Mouse (Mus musculus) liver, embryonic 14.5 days (tissue): ENCODE data around the gene Map7. TPM values are rescaled to one million over a fixed set of nuclear protein-coding genes. Genes with fewer than 3 reads are reported as not detected.

Source experiments
- ATAC-seq: fragments of 200-750 bp; cut with Nextera tagmentation; 2 replicates; pipeline ENCODE4 v1.8.0; 2017; ENCODE audit warnings: moderate number of reproducible peaks, mild to moderate bottlenecking, moderate library complexity; ENCODE audit not compliant: insufficient read depth
- DNase-seq, 3 experiments: peaks; one replicate each; pipeline ENCODE4 v3.0.0-alpha.2; 2012 to 2013; ENCODE audit warnings: low read depth in 3 of 3, low spot score in 3 of 3
- H3K27ac ChIP-seq: fragments of 300-500 bp; sonication (generic); 2 replicates; pipeline ENCODE4 v1.5.1; 2014; ENCODE audit warnings: moderate library complexity, mild to moderate bottlenecking, control low read depth, inconsistent platforms
- H3K27me3 ChIP-seq: fragments of 300-500 bp; sonication (generic); 2 replicates; pipeline ENCODE4 v1.6.1; 2014; ENCODE audit warnings: mild to moderate bottlenecking, low read length, moderate library complexity; ENCODE audit not compliant: control insufficient read depth, insufficient read depth
- H3K36me3 ChIP-seq: fragments of 300-500 bp; sonication (generic); replicated peaks from 2 replicates; pipeline ENCODE4 v1.6.1; 2014; ENCODE audit warnings: low read depth; ENCODE audit not compliant: control insufficient read depth, insufficient read depth
- H3K4me1 ChIP-seq, 2 experiments: fragments of 200-500 bp in 1 of 2; fragments of 300-500 bp in 1 of 2; sonication (generic) in 1 of 2; replicated peaks; 2 replicates each; pipeline ENCODE4 v1.6.1; 2012 to 2014; ENCODE audit warnings: antibody characterized with exemption in 1 of 2, inconsistent platforms in 1 of 2, low read length in 1 of 2; ENCODE audit not compliant: control insufficient read depth in 2 of 2, insufficient read depth in 2 of 2
- H3K4me2 ChIP-seq: fragments of 300-500 bp; sonication (generic); 2 replicates; pipeline ENCODE4 v1.6.1; 2014; ENCODE audit warnings: low read depth, mild to moderate bottlenecking, control low read depth, moderate library complexity
- H3K4me3 ChIP-seq, 2 experiments: fragments of 200-500 bp in 1 of 2; fragments of 300-500 bp in 1 of 2; sonication (generic) in 1 of 2; 2 replicates each; pipeline ENCODE4 v1.5.1; 2012 to 2014; ENCODE audit warnings: low read depth in 2 of 2, low read length in 2 of 2, mild to moderate bottlenecking in 2 of 2, control low read depth in 1 of 2, inconsistent platforms in 1 of 2, moderate library complexity in 1 of 2; ENCODE audit not compliant: insufficient read depth in 1 of 2
- H3K9ac ChIP-seq: fragments of 300-500 bp; sonication (generic); replicated peaks from 2 replicates; pipeline ENCODE4 v1.6.1; 2014; ENCODE audit warnings: mild to moderate bottlenecking, control low read depth, moderate library complexity
- H3K9me3 ChIP-seq: fragments of 300-500 bp; sonication (generic); 2 replicates; pipeline ENCODE4 v1.6.1; 2016; ENCODE audit warnings: low read length, mixed read lengths; ENCODE audit not compliant: control insufficient read depth
- CTCF ChIP-seq: IDR thresholded peaks from 2 replicates; pipeline ENCODE4 v1.5.1; 2016; ENCODE audit warnings: antibody characterized with exemption, low read depth, control low read depth
- EP300 ChIP-seq: IDR thresholded peaks from 2 replicates; pipeline ENCODE4 v1.6.1; 2016; ENCODE audit warnings: antibody characterized with exemption, low read depth
- WGBS: fragments of 180-500 bp; shearing (Covaris S2); extraction: QIAGEN DNeasy Blood & Tissue Kit; methylation state at CpG from one replicate; pipeline ENCODE4 v1.1.7; 2014; ENCODE audit not compliant: insufficient replicate concordance; 5-methylcytosine and 5-hydroxymethylcytosine counted together
- polyA plus RNA-seq, 2 experiments: library from polyadenylated mRNA; depleted of rRNA in 1 of 2; stranded (reverse) in 1 of 2; unstranded in 1 of 2; fragments of >200 nt; fragmentation: Nextera tagmentation in 1 of 2; extraction: Ambion mirVana in 1 of 2; gene quantifications; 2 replicates each; pipeline versions ENCODE4 v1.2.1 to v1.2.3; 2012 to 2014

Map7 gene
- polyA plus RNA-seq, 2 experiments = 2.2 to 2.3 TPM

DNA sequence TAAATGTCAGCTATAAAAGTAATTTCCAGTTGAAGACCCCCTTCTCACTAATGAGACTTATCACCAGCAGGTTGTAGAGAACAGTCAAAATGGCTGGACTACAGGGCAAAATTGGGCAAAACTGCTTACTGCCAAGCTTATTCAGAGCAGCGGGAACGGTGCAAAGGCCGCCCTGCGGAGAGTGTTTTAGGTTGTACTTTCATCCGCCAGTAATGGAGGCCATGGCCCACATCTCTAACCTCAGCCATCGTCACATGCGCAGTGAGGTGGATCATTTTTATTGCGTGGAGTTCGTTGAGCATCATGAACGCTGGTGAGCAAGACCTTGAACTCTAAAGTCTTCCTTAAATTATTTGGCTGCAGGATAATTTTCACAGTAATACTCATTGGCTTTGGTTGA lies 100.8 kb downstream of the Map7 start:
- Histone ChIP-seq H3K36me3 (no peaks in the 10 kb centered on the region), H3K4me3 (no peak overlapping the region), H3K9me3 (no peaks in the 10 kb centered on the region), H3K4me1 (no peaks in the 10 kb centered on the region), H3K9ac (no peak overlapping the region), H3K4me2 (no peak overlapping the region), H3K27ac (no peak overlapping the region), H3K27me3 (no peaks in the 10 kb centered on the region)
- ATAC-seq = no peak
- TF ChIP-seq CTCF (no peak), EP300 (no peak)
- no peak for DNase-seq
- WGBS = 87% methylated on average over 10 of the region's 10 CpGs

DNA sequence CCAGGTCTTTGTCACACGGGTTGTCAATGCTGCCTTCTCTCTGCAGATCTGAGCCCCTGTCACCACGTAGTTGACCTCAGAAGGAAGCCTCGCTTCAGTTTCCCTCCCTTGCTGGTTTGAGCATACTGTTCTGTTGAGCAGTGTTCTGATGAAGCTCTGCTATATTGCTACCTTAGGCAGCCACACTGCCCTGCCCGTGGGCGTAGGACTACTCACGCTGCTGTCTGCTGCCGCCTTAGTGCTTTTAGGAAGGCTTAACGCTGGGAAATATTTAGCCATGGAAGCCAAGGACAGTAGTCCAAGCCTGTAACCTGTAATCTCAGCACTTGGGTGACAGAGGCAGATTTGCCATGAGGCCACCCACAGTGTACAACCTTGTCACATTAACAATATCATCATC lies 107.3 kb downstream of the Map7 start:
- WGBS = 79% methylated on average over 8 of the region's 8 CpGs
- H3K9ac ChIP-seq = no peak overlapping the region
- H3K4me1 ChIP-seq = peaks cover 0 to 3% of the 10 kb centered on the region in 2 experiments; a peak in 1 of 4 replicates
- no peak for ATAC-seq
- no peaks in the 10 kb centered on the region for H3K9me3 ChIP-seq
- no peak for DNase-seq
- TF ChIP-seq CTCF = no peak
- no peak for TF ChIP-seq EP300
- no peaks in the 10 kb centered on the region for H3K36me3 ChIP-seq
- no peaks in the 10 kb centered on the region for H3K27me3 ChIP-seq
- no peak overlapping the region for H3K4me2 ChIP-seq
- H3K27ac ChIP-seq = no peak overlapping the region
- no peak overlapping the region for H3K4me3 ChIP-seq

DNA sequence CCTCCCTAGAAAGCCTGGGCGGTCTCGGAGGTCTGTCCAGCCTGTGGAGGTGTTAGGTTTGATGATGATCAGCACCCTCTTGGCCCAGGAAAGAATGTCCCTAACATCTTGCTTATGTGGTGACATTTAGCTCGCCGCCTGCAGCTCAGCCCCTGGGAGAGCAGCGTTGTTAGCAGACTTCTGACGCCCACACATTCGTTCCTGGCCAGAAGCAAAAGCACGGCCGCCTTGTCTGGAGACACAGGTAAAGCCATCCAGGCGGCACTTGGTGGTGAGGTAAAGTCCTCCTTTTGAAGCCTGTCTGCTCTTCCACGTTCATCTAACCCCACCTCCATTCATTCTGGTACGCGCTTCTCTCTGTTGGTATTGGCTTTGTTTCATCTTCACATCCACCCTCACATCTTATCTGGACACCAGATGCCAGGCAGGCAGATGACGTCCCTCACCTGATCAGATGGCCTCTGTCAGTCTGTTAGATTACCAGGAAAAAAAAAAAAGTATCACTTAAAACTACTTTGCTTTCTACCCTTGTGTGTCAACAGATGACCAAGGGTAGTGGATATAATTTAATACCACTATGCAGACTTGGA lies 108.9 kb downstream of the Map7 start:
- Histone ChIP-seq H3K4me2 (no peak overlapping the region), H3K4me3 (no peak overlapping the region), H3K4me1 (peaks cover 0 to 3% of the 10 kb centered on the region in 2 experiments; a peak in 1 of 4 replicates), H3K9me3 (no peaks in the 10 kb centered on the region), H3K36me3 (no peaks in the 10 kb centered on the region), H3K27me3 (no peaks in the 10 kb centered on the region), H3K27ac (no peak overlapping the region), H3K9ac (no peak overlapping the region)
- no peak for ATAC-seq
- peak in 1 of 3 experiments; percentile 11 for DNase-seq
- TF ChIP-seq CTCF (no peak), EP300 (0 out of 2 replicates have a peak, but pooled peaks have one; percentile 18)
- WGBS = 74% methylated on average over 14 of the region's 14 CpGs

- Histone ChIP-seq H3K4me1 (peaks cover 0 to 3% of the 10 kb centered on the region in 2 experiments; a peak in 1 of 4 replicates), H3K9ac (no peak overlapping the region), H3K27ac (no peak overlapping the region), H3K36me3 (no peaks in the 10 kb centered on the region), H3K4me2 (no peak overlapping the region), H3K9me3 (no peaks in the 10 kb centered on the region), H3K27me3 (no peaks in the 10 kb centered on the region), H3K4me3 (no peak overlapping the region)
- WGBS = 76% methylated on average over 15 of the region's 15 CpGs
- TF ChIP-seq EP300 = no peak
- no peak for TF ChIP-seq CTCF
- ATAC-seq (0 out of 2 replicates have a peak, but pooled peaks have one; percentile 43), DNase-seq (no peak)
Observed at GRCm38 (mm10) chr10:20257721-20258720, 109.8 kb downstream of the Map7 start.

DNA sequence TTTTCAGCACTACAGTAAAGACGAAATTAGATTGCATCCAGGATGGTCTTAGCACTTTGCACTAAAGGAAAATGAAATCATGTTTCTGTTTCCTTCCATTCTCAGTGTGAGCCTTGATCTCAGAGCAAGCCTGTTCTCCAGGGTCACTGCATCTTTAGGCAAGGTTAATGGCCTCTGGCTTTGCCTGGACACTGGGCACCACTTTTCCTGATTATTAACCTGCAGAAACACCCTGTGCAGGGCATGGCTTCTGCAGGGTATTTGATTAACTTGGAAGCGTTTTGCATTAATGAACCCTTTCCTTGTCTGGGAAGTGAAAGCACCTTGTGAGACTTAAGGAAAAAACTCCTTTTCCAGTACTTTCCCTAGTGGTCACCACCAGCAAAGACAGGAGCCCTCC lies 111.2 kb downstream of the Map7 start:
- DNase-seq (no peak), ATAC-seq (no peak)
- no peaks in the 10 kb centered on the region for H3K9me3 ChIP-seq
- 64% methylated on average over 2 of the region's 2 CpGs for WGBS
- H3K27ac ChIP-seq = no peak overlapping the region
- H3K4me2 ChIP-seq = no peak overlapping the region
- H3K9ac ChIP-seq = no peak overlapping the region
- TF ChIP-seq CTCF (no peak), EP300 (no peak)
- H3K4me1 ChIP-seq = peaks cover 0 to 3% of the 10 kb centered on the region in 2 experiments; a peak in 1 of 4 replicates
- H3K27me3 ChIP-seq = no peaks in the 10 kb centered on the region
- no peak overlapping the region for H3K4me3 ChIP-seq
- no peaks in the 10 kb centered on the region for H3K36me3 ChIP-seq
